Mouse (Mus musculus) yolk sac, embryonic 10.5 days (tissue): ENCODE measurements at regions not wholly inside any gene's neighbourhood (a gene's known extent, or its start where the extent isn't known, plus 50 kb on each side); places are given as distances from the start of the nearest gene placed in this dataset.

Source experiments
- DNase-seq: peaks from one replicate; pipeline ENCODE4 v3.0.0-alpha.2; 2017; ENCODE audit warnings: low spot score

GRCm38 (mm10) chr8:35935034-35935433 lies 169.4 kb downstream of the Gm19410 start:
- no peak for DNase-seq

- no peak for DNase-seq
Observed at GRCm38 (mm10) chr8:35939199-35939598, 173.6 kb downstream of the Gm19410 start.

GRCm38 (mm10) chr8:35942515-35942914 lies 176.9 kb downstream of the Gm19410 start:
- DNase-seq = no peak

- DNase-seq = no peak
Observed at GRCm38 (mm10) chr8:35943686-35944085, 178.1 kb downstream of the Gm19410 start.

- DNase-seq = no peak
Observed at GRCm38 (mm10) chr8:35944461-35944860, 178.9 kb downstream of the Gm19410 start.

- DNase-seq = peak; percentile 46
Observed at GRCm38 (mm10) chr8:35946539-35946940, 180.9 kb downstream of the Gm19410 start.

- DNase-seq = no peak
Observed at GRCm38 (mm10) chr8:35948146-35948545, 182.6 kb downstream of the Gm19410 start.

GRCm38 (mm10) chr8:35948751-35949183 lies 183.2 kb downstream of the Gm19410 start:
- DNase-seq = no peak

- DNase-seq = no peak
Observed at GRCm38 (mm10) chr8:35955506-35955905, 189.9 kb downstream of the Gm19410 start.

GRCm38 (mm10) chr8:35956319-35956718 lies 190.7 kb downstream of the Gm19410 start:
- no peak for DNase-seq

- DNase-seq = no peak
Observed at GRCm38 (mm10) chr8:35959201-35959600, 193.6 kb downstream of the Gm19410 start.

- no peak for DNase-seq
Observed at GRCm38 (mm10) chr8:35960867-35961614, 195.5 kb downstream of the Gm19410 start.

GRCm38 (mm10) chr8:35961615-35962220 lies 196.1 kb downstream of the Gm19410 start:
- DNase-seq = no peak

GRCm38 (mm10) chr8:35964932-35965331 lies 199.3 kb downstream of the Gm19410 start:
- peak; percentile 19 for DNase-seq

- DNase-seq = no peak
Observed at GRCm38 (mm10) chr8:35968341-35968740, 202.8 kb downstream of the Gm19410 start.

- no peak for DNase-seq
Observed at GRCm38 (mm10) chr8:35971082-35971481, 205.5 kb downstream of the Gm19410 start.

- no peak for DNase-seq
Observed at GRCm38 (mm10) chr8:35974323-35975029, 208.9 kb downstream of the Gm19410 start.

GRCm38 (mm10) chr8:35979638-35980255 lies 214.2 kb downstream of the Gm19410 start:
- no peak for DNase-seq

- DNase-seq = no peak
Observed at GRCm38 (mm10) chr8:35983083-35983482, 217.5 kb downstream of the Gm19410 start.

- no peak for DNase-seq
Observed at GRCm38 (mm10) chr8:35985152-35985689, 219.6 kb downstream of the Gm19410 start.

- DNase-seq = no peak
Observed at GRCm38 (mm10) chr8:35987327-35987726, 221.7 kb downstream of the Gm19410 start.

- DNase-seq = no peak
Observed at GRCm38 (mm10) chr8:35991013-35991412, 225.4 kb downstream of the Gm19410 start.
